Mouse (Mus musculus) embryonic fibroblast, embryonic 13.5 days (primary cell): ENCODE measurements at regions not wholly inside any gene's neighbourhood (a gene's known extent, or its start where the extent isn't known, plus 50 kb on each side); places are given as distances from the start of the nearest gene placed in this dataset.

Experiments used
- H3K27ac ChIP-seq: 2 replicates; pipeline ENCODE4 v1.5.1; 2012; ENCODE audit warnings: low read length, control low read depth, inconsistent platforms; ENCODE audit not compliant: insufficient read depth
- H3K4me1 ChIP-seq: 2 replicates; pipeline ENCODE4 v1.6.1; 2011; ENCODE audit warnings: low read length; ENCODE audit not compliant: control insufficient read depth, insufficient read depth
- H3K4me3 ChIP-seq: 2 replicates; pipeline ENCODE4 v1.5.1; 2011; ENCODE audit warnings: mild to moderate bottlenecking, control low read depth, low read length; ENCODE audit not compliant: insufficient read depth
- CTCF ChIP-seq: IDR thresholded peaks from 2 replicates; pipeline ENCODE4 v1.5.1; 2011; ENCODE audit warnings: mild to moderate bottlenecking, control low read depth, low read length, moderate library complexity, borderline replicate concordance; ENCODE audit not compliant: insufficient read depth
- POLR2A ChIP-seq: IDR thresholded peaks from 2 replicates; pipeline ENCODE4 v1.6.1; 2011; ENCODE audit warnings: low read depth, mild to moderate bottlenecking, control low read depth, low read length, moderate library complexity

GRCm38 (mm10) chr4:105384826-105385225, 227.7 kb downstream of the Plpp3 start:
- TF ChIP-seq CTCF (no peak), POLR2A (no peak)
- Histone ChIP-seq H3K4me3 (no peak overlapping the region), H3K27ac (no peak overlapping the region), H3K4me1 (no peaks in the 10 kb centered on the region)

- Histone ChIP-seq H3K4me3 (no peak overlapping the region), H3K4me1 (no peaks in the 10 kb centered on the region), H3K27ac (no peak overlapping the region)
- TF ChIP-seq CTCF = no peak
- TF ChIP-seq POLR2A = no peak
Measured at GRCm38 (mm10) chr4:105385481-105385880, 228.3 kb downstream of the Plpp3 start.

- Histone ChIP-seq H3K27ac (no peak overlapping the region), H3K4me3 (no peak overlapping the region), H3K4me1 (no peaks in the 10 kb centered on the region)
- no peak for TF ChIP-seq CTCF
- no peak for TF ChIP-seq POLR2A
Measured at GRCm38 (mm10) chr4:105390378-105390777, 233.2 kb downstream of the Plpp3 start.

GRCm38 (mm10) chr4:105394366-105394765, 237.2 kb downstream of the Plpp3 start:
- H3K27ac ChIP-seq = no peak overlapping the region
- no peaks in the 10 kb centered on the region for H3K4me1 ChIP-seq
- TF ChIP-seq POLR2A (no peak), CTCF (no peak)
- H3K4me3 ChIP-seq = no peak overlapping the region

- no peak for TF ChIP-seq CTCF
- no peak for TF ChIP-seq POLR2A
- Histone ChIP-seq H3K27ac (no peak overlapping the region), H3K4me1 (no peaks in the 10 kb centered on the region), H3K4me3 (no peak overlapping the region)
Measured at GRCm38 (mm10) chr4:105397451-105397850, 240.3 kb downstream of the Plpp3 start.

- Histone ChIP-seq H3K27ac (no peak overlapping the region), H3K4me3 (no peak overlapping the region), H3K4me1 (peaks cover 3% of the 10 kb centered on the region)
- TF ChIP-seq POLR2A = no peak
- TF ChIP-seq CTCF = no peak
Measured at GRCm38 (mm10) chr4:105402021-105402420, 244.9 kb downstream of the Plpp3 start.

GRCm38 (mm10) chr4:105403169-105403568, 246.0 kb downstream of the Plpp3 start:
- H3K4me1 ChIP-seq = peaks cover 3% of the 10 kb centered on the region
- TF ChIP-seq CTCF (no peak), POLR2A (no peak)
- no peak overlapping the region for H3K27ac ChIP-seq
- no peak overlapping the region for H3K4me3 ChIP-seq

- peaks cover 3% of the 10 kb centered on the region for H3K4me1 ChIP-seq
- no peak overlapping the region for H3K4me3 ChIP-seq
- H3K27ac ChIP-seq = no peak overlapping the region
- TF ChIP-seq CTCF (no peak), POLR2A (no peak)
Measured at GRCm38 (mm10) chr4:105403686-105404085, 246.5 kb downstream of the Plpp3 start.

GRCm38 (mm10) chr4:105405728-105406127, 248.6 kb downstream of the Plpp3 start:
- Histone ChIP-seq H3K27ac (no peak overlapping the region), H3K4me1 (peaks cover 3% of the 10 kb centered on the region), H3K4me3 (no peak overlapping the region)
- TF ChIP-seq POLR2A = no peak
- TF ChIP-seq CTCF = no peak

GRCm38 (mm10) chr4:105406786-105407464, 249.8 kb downstream of the Plpp3 start:
- no peak overlapping the region for H3K4me3 ChIP-seq
- no peak overlapping the region for H3K27ac ChIP-seq
- TF ChIP-seq POLR2A (no peak), CTCF (no peak)
- peaks cover 3% of the 10 kb centered on the region for H3K4me1 ChIP-seq
